Mouse (Mus musculus) right cerebral cortex, postnatal 4 days (tissue): ENCODE measurements around the gene Gm6309.
"Not testable (repeated sequence)": the region's sequence is repeated elsewhere in the genome, so short reads cannot be mapped to it uniquely, and the experiment has no call there.

ENCODE experiments used
- DNase-seq: peaks from one replicate; pipeline ENCODE4 v3.0.0-alpha.2; 2022

The Gm6309 gene

DNA sequence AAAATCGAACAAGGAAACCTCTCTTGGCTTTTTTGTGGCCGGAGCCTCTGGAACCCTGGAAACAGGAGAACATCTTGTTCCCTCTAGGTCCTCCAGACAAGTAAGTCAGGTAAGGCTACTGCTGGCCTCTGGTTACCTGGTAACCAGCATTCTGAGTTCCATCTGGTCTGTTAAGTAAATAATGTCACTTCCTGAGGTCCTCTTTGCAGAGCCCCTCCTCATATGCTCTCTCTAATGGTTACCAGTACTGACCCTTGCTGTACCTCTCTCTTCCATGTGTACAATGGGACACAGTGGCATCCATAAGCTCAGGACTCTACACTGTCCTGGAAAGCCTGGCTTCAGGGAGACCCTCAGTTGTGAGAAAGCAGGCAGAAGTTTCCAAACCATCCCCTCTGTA, at the start of gene Gm6309:
TSS of gene Gm6309 (minus strand) at position 101 of the 400 bp plus-strand sequence.
- not testable (repeated sequence) for DNase-seq

DNA sequence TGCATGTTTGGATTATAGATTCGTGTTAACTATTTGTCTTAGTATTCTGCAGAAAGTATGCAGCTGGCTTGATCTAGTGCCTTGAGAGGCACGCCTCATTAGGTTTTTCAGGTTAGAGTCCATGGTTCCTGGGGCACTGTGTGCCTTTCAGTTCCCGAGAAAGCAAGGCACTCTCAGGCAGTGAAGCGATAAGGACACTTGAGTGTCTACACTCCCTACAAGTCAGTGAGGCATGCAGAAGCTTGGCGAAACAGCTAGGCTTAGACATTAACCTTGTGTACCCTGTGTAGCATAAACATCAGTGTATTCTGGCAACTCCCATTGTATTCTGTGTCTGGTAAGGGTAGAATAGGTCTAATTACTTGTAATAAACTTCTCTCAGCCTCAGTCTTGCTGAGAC, 35.0 kb upstream of the Gm6309 start:
- no peak for DNase-seq

- no peak for DNase-seq
These were observed 33.4 kb upstream of the Gm6309 start for GRCm38 (mm10) chr5:146203921-146204320.

GRCm38 (mm10) chr5:146200580-146200979, 30.1 kb upstream of the Gm6309 start:
- DNase-seq = no peak

GRCm38 (mm10) chr5:146199540-146199939, 29.0 kb upstream of the Gm6309 start:
- no peak for DNase-seq

DNA sequence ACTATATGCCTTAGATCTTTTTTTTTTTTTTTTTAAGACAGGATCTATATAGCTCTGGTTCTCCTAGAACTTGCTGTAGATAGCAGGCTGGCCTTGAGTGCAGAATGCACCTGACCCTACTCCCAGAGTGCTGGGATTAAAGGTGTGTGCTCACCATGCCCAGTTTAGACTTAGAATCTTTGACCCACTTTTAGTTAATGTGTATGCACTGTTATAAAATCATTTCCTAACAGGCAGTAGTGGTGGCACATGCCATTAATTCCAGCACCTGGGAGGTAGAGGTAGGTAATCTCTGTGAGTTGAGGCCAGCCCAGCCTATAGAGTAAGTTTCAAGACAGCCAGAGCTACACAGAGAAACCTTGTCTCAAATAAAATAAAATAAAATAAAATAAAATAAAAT, 28.6 kb upstream of the Gm6309 start:
- no peak for DNase-seq

GRCm38 (mm10) chr5:146193360-146193759, 22.8 kb upstream of the Gm6309 start:
- no peak for DNase-seq

- no peak for DNase-seq
These were observed 20.2 kb upstream of the Gm6309 start for GRCm38 (mm10) chr5:146190501-146191269.

DNA sequence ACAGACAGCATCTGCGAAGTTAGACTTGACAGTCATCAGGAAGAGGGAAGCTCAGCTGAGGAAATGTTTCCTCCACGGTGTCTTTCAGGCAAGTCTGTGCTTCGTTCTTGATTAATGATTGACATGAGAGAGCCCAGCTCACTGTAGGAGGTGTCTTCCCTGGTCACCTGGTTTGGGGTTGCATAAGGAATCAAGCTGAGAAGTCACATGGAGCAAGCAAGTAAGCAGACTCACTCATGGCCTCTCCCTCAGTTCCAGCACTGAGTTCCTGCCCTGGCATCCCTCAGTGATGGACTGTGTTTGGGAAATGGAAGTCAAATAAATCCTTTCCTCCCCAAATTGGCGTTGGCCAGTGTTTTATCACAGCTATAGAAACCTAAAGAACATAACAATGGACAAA, 19.6 kb upstream of the Gm6309 start:
- no peak for DNase-seq

DNA sequence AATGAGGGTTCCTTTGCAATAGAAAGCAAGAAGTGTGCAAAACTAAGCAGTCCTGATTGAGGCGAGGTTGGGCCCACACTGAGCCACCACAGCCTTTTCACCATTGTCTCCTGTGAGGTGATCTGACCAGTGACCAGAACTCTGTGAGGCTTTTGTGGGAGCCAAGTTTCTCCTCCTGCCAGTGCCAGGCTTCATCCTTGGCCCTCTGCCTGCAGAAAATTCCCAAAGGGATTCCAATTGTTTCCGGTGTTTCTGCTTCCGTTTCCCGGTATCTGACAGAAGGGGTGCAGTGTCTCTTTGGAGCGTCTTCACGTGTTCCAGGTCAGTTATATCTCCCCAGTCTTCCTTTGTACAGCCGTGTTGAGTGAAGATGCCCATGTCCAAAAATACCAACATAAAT, 18.2 kb upstream of the Gm6309 start:
- DNase-seq = no peak

DNA sequence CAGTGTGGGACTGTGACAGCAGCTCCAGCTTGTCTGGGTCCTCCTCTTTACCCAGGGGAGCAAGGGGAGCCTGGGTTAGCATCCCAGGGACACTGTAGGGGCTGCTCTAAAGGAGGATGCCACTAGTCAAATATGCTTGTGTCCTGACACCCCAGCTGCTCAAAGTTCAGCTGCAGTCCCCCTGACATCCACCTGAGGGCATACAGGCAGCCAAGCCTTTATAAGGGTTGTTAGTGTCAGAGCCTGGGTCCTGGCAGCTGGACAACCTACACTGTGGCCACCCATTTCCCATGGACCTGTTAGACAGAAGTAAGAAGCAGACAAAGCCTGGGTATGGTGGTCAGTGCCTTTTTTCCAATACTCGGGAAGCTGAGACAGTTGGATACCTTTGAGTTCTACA, 17.6 kb upstream of the Gm6309 start:
- DNase-seq = no peak

GRCm38 (mm10) chr5:146187441-146187840, 16.9 kb upstream of the Gm6309 start:
- DNase-seq = peak; percentile 60

GRCm38 (mm10) chr5:146185204-146185603, 14.7 kb upstream of the Gm6309 start, which contains the start of gene 1700001J03Rik:
TSS of gene 1700001J03Rik (minus strand) at chr5:146185304.
- not testable (repeated sequence) for DNase-seq

- DNase-seq = not testable (repeated sequence)
These were observed 2.2 kb upstream of the Gm6309 start for GRCm38 (mm10) chr5:146172744-146173143.

DNA sequence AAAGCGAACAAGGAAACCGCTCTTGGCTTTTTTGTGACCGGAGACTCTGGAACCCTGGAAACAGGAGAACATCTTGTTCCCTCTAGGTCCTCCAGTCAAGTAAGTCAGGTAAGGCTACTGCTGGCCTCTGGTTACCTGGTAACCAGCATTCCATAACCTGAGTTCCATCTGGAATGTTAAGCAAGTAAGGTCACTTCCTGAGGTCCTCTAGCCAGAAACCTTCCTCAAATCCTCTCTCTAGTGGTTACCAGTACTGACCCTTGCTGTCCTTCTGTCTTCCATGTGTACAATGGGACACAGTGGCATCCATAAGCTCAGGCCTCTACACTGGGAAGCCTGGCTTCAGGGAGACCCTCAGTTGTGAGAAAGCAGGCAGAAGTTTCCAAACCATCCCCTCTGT, 10.1 kb downstream of the Gm6309 start, which contains the start of gene Gm5565:
TSS of gene Gm5565 (minus strand) at position 101 of the 400 bp plus-strand sequence.
- not testable (repeated sequence) for DNase-seq

- not testable (repeated sequence) for DNase-seq
These were observed 12.2 kb downstream of the Gm6309 start for GRCm38 (mm10) chr5:146158326-146158725.

GRCm38 (mm10) chr5:146150454-146150853, 20.1 kb downstream of the Gm6309 start:
- no peak for DNase-seq

GRCm38 (mm10) chr5:146147903-146148302, 22.6 kb downstream of the Gm6309 start:
- no peak for DNase-seq
